Mouse (Mus musculus) layer of hippocampus, adult 2 months (tissue): ENCODE measurements at regions not wholly inside any gene's neighbourhood (a gene's known extent, or its start where the extent isn't known, plus 50 kb on each side); places are given as distances from the start of the nearest gene placed in this dataset.

Experiments used
- DNase-seq, 2 experiments: peaks; one replicate each; pipeline ENCODE4 v3.0.0; 2022; ENCODE audit warnings: low spot score in 2 of 2
- H3K27ac ChIP-seq: fragments of 200-600 bp; 2 replicates; pipeline ENCODE4 v1.8.1; 2022
- H3K4me3 ChIP-seq: fragments of 200-600 bp; 2 replicates; pipeline ENCODE4 v1.8.1; 2022; ENCODE audit warnings: mild to moderate bottlenecking
- CTCF ChIP-seq: fragments of 200-600 bp; conservative IDR thresholded peaks from 2 replicates; pipeline ENCODE4 v1.8.1; 2022; ENCODE audit warnings: antibody characterized with exemption, mild to moderate bottlenecking, moderate library complexity

GRCm38 (mm10) chr16:49985082-49986076, 185.0 kb downstream of the Cd47 start:
- DNase-seq, result no peak
- no peak overlapping the region for H3K4me3 ChIP-seq
- no peak for TF ChIP-seq CTCF
- no peak overlapping the region for H3K27ac ChIP-seq

GRCm38 (mm10) chr16:49986954-49987353, 186.6 kb downstream of the Cd47 start:
- TF ChIP-seq CTCF, result no peak
- DNase-seq, result no peak

GRCm38 (mm10) chr16:49995822-49996221, 195.5 kb downstream of the Cd47 start:
- TF ChIP-seq CTCF, result no peak
- H3K4me3 ChIP-seq, result no peak overlapping the region
- DNase-seq, result no peak
- no peak overlapping the region for H3K27ac ChIP-seq

More at GRCm38 (mm10) chr16:49986954-49987353, 186.6 kb downstream of the Cd47 start:
- Histone ChIP-seq H3K27ac (no peak overlapping the region), H3K4me3 (no peak overlapping the region)

- no peak overlapping the region for H3K4me3 ChIP-seq
- H3K27ac ChIP-seq, result no peak overlapping the region
- DNase-seq, result no peak
- TF ChIP-seq CTCF, result no peak
Measured at GRCm38 (mm10) chr16:49996593-49996992, 196.3 kb downstream of the Cd47 start.

- H3K4me3 ChIP-seq, result no peak overlapping the region
- 0 out of 2 replicates have a peak, but pooled peaks have one; percentile 11 for TF ChIP-seq CTCF
- DNase-seq, result no peak
- no peak overlapping the region for H3K27ac ChIP-seq
Measured at GRCm38 (mm10) chr16:49997040-49997439, 196.7 kb downstream of the Cd47 start.

- no peak overlapping the region for H3K27ac ChIP-seq
- DNase-seq, result no peak
- no peak overlapping the region for H3K4me3 ChIP-seq
- no peak for TF ChIP-seq CTCF
Measured at GRCm38 (mm10) chr16:50000805-50001204, 200.5 kb downstream of the Cd47 start.

GRCm38 (mm10) chr16:50001662-50002455, 201.5 kb downstream of the Cd47 start:
- H3K27ac ChIP-seq, result no peak overlapping the region
- TF ChIP-seq CTCF, result no peak
- H3K4me3 ChIP-seq, result no peak overlapping the region
- no peak for DNase-seq

- Histone ChIP-seq H3K27ac (no peak overlapping the region), H3K4me3 (no peak overlapping the region)
- DNase-seq, result no peak
- no peak for TF ChIP-seq CTCF
Measured at GRCm38 (mm10) chr16:50002456-50002788, 202.1 kb downstream of the Cd47 start.

- Histone ChIP-seq H3K27ac (peak overlapping the region; percentile 83; the same call in 1 of the 2 replicates), H3K4me3 (no peak overlapping the region)
- no peak for TF ChIP-seq CTCF
- DNase-seq, result no peak
Measured at GRCm38 (mm10) chr16:50009046-50009445, 208.7 kb downstream of the Cd47 start.

GRCm38 (mm10) chr16:50009542-50009941, 209.2 kb downstream of the Cd47 start:
- no peak for TF ChIP-seq CTCF
- peak; percentile 62 to 68 for DNase-seq
- Histone ChIP-seq H3K4me3 (no peak overlapping the region), H3K27ac (peak overlapping the region; percentile 83)

- DNase-seq, result peak; percentile 15 to 28
Measured at GRCm38 (mm10) chr16:50010074-50010473, 209.7 kb downstream of the Cd47 start.

GRCm38 (mm10) chr16:50010532-50010971, 210.2 kb downstream of the Cd47 start:
- TF ChIP-seq CTCF, result no peak
- DNase-seq, result peak; percentile 18 to 42
- H3K4me3 ChIP-seq, result peak overlapping the region; percentile 20; the same call in 1 of the 2 replicates
- H3K27ac ChIP-seq, result peak overlapping the region; percentile 83

More at GRCm38 (mm10) chr16:50010074-50010473, 209.7 kb downstream of the Cd47 start:
- no peak for TF ChIP-seq CTCF
- H3K27ac ChIP-seq, result peak overlapping the region; percentile 83
- peak overlapping the region; percentile 20; the same call in 1 of the 2 replicates for H3K4me3 ChIP-seq

GRCm38 (mm10) chr16:50023885-50024284, 223.6 kb downstream of the Cd47 start:
- no peak overlapping the region for H3K4me3 ChIP-seq
- H3K27ac ChIP-seq, result no peak overlapping the region
- DNase-seq, result no peak
- no peak for TF ChIP-seq CTCF
